Mouse (Mus musculus) neural tube, embryonic 12.5 days (tissue): ENCODE results near the gene Msi2. TPM values are rescaled to one million over a fixed set of nuclear protein-coding genes. Genes with fewer than 3 reads are reported as not detected.

Experiments
- ATAC-seq: fragments of 200-750 bp; cut with Nextera tagmentation; 2 replicates; pipeline ENCODE4 v1.8.0; 2017; ENCODE audit warnings: low read depth, mild to moderate bottlenecking, moderate TSS enrichment, moderate library complexity; ENCODE audit not compliant: low FRiP score
- H3K27ac ChIP-seq: fragments of 300-500 bp; sonication (generic); 2 replicates; pipeline ENCODE4 v1.5.1; 2016
- H3K27me3 ChIP-seq: fragments of 300-500 bp; sonication (generic); replicated peaks from 2 replicates; pipeline ENCODE4 v1.6.1; 2016; ENCODE audit warnings: mild to moderate bottlenecking
- H3K36me3 ChIP-seq: fragments of 300-500 bp; sonication (generic); 2 replicates; pipeline ENCODE4 v1.6.1; 2016; ENCODE audit warnings: mild to moderate bottlenecking
- H3K4me1 ChIP-seq: fragments of 300-500 bp; sonication (generic); 2 replicates; pipeline ENCODE4 v1.6.1; 2016
- H3K4me2 ChIP-seq: fragments of 300-500 bp; sonication (generic); replicated peaks from 2 replicates; pipeline ENCODE4 v1.6.1; 2016; ENCODE audit warnings: mild to moderate bottlenecking
- H3K4me3 ChIP-seq: fragments of 300-500 bp; sonication (generic); 2 replicates; pipeline ENCODE4 v1.5.1; 2016
- H3K9ac ChIP-seq: fragments of 300-500 bp; sonication (generic); 2 replicates; pipeline ENCODE4 v1.6.1; 2016; ENCODE audit warnings: mild to moderate bottlenecking
- H3K9me3 ChIP-seq: fragments of 300-500 bp; sonication (generic); 2 replicates; pipeline ENCODE4 v1.6.1; 2016; ENCODE audit warnings: mild to moderate bottlenecking
- WGBS: fragments of 180-500 bp; shearing (Covaris S2); methylation state at CpG from one replicate; pipeline ENCODE4 v1.1.7; 2016; 5-methylcytosine and 5-hydroxymethylcytosine counted together
- polyA plus RNA-seq: library from polyadenylated mRNA; unstranded; fragments of >200 nt; fragmentation: Nextera tagmentation; extraction: Ambion mirVana; gene quantifications from 2 replicates; pipeline ENCODE4 v1.2.1, GENCODE M21; 2016

The Msi2 gene
- polyA plus RNA-seq, 1 experiment from 2014 or later = 27.9 TPM

GRCm38 (mm10) chr11:88550083-88550907 lies 168.0 kb downstream of the Msi2 start:
- no peak for ATAC-seq
- Histone ChIP-seq H3K9me3 (no peaks in the 10 kb centered on the region), H3K36me3 (no peaks in the 10 kb centered on the region), H3K27ac (0 out of 2 replicates have a peak overlapping the region, but pooled peaks have one; percentile 32), H3K4me3 (no peak overlapping the region), H3K27me3 (no peaks in the 10 kb centered on the region), H3K9ac (no peak overlapping the region), H3K4me2 (no peak overlapping the region), H3K4me1 (peaks cover 84% of the 10 kb centered on the region)
- 61% methylated on average over 6 of the region's 6 CpGs for WGBS

DNA sequence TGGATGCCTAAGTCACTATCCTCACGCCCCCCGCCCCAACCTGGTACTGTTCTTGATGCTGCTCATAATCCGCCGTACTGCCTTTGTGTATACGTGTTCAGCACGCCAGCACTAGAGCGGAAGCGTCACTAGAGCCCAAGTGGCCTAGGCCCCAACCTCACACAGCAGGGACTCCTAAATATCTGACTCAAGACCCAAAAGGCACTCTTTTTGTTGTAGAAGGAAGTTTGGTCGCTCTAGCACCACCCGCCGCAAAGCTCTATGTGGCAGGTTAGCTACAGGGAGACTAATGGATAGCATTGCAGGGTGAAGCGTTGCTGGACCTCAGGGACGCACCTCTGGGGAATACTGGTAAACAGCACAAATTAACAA lies 168.8 kb downstream of the Msi2 start:
- H3K27me3 ChIP-seq = no peaks in the 10 kb centered on the region
- no peak overlapping the region for H3K27ac ChIP-seq
- peaks cover 77% of the 10 kb centered on the region for H3K4me1 ChIP-seq
- H3K36me3 ChIP-seq = no peaks in the 10 kb centered on the region
- no peak overlapping the region for H3K4me2 ChIP-seq
- H3K4me3 ChIP-seq = no peak overlapping the region
- no peaks in the 10 kb centered on the region for H3K9me3 ChIP-seq
- ATAC-seq = no peak
- WGBS = 77% methylated on average over 13 of the region's 13 CpGs
- no peak overlapping the region for H3K9ac ChIP-seq

DNA sequence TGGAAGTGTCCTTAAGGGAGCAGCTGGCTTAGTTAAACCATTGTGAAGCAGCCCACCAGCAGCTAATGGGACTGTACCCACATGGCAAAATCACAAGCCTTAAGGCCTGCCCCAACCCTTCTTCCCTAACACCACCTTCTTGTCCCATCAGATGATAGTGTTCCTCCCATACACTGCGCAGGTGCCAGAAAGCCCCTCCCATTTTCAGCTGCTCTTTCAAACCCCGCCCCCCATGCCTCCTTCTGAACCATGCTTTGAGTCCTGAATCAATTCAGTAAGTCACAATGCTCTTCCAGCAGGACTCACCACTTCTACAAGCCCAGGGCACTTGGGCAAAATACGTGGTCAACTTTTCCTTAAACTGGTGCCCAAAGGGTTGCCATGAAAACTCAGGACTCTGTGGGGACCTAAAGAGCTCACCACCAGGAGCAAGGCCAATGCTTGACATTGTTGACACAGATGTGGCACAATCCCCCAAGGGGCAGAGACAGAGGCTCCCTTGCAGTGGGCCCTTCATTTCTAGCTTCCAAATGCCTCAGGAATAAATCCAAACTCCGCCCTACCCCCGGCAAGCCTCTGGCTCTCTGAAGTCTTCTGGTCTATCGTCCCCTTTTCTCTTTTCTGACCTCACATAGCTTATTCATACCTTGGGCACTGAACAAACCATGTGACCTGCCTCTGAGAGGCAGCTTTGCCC lies 169.3 kb downstream of the Msi2 start:
- Histone ChIP-seq H3K4me2 (no peak overlapping the region), H3K4me1 (peaks cover 74% of the 10 kb centered on the region), H3K4me3 (no peak overlapping the region), H3K9me3 (no peaks in the 10 kb centered on the region), H3K27me3 (no peaks in the 10 kb centered on the region), H3K27ac (no peak overlapping the region), H3K9ac (no peak overlapping the region), H3K36me3 (no peaks in the 10 kb centered on the region)
- ATAC-seq = no peak
- WGBS = 73% methylated on average over 6 of the region's 6 CpGs

DNA sequence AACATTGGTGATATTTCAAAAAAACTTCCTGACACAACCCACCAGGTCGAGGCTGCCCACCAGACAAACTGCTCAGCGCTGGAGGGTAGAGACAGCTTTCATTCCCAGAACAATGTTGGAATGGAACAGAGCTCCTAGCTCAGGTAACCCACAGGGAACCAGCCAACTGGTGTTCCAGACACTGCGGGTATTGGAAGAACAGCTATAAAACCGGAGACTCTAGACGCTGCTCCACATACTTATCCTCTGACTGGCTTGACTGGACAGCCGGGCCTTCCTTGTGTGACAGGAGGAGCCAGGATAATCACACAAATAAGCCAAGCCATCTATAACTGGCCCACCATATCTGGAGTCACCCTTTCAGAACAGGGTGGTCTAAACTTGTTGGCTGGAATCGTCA lies 169.9 kb downstream of the Msi2 start:
- Histone ChIP-seq H3K27me3 (no peaks in the 10 kb centered on the region), H3K27ac (no peak overlapping the region), H3K9me3 (no peaks in the 10 kb centered on the region), H3K36me3 (no peaks in the 10 kb centered on the region), H3K4me3 (no peak overlapping the region), H3K4me2 (no peak overlapping the region), H3K9ac (no peak overlapping the region), H3K4me1 (peaks cover 74% of the 10 kb centered on the region)
- 71% methylated on average over 7 of the region's 7 CpGs for WGBS
- ATAC-seq = no peak

DNA sequence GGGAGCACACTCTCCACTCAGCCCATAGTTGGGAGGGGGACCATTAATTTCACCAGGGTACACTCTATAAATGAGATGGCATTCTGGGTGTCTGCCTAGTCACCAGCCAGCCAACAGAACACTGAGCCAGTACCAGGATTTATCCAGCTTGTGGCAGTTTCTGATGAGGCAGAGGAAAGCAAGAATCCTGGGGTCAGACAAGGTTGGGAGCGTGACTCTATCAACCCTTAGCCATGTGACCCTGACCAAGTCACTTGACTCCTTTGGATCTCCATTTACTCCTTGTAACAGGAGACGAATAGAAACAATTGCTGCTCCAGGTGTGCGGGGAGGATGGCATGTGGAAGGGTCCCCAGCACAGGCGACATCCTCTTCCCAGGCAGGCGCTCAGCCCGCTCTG lies 174.5 kb downstream of the Msi2 start:
- WGBS = 89% methylated on average over 6 of the region's 6 CpGs
- no peak for ATAC-seq

DNA sequence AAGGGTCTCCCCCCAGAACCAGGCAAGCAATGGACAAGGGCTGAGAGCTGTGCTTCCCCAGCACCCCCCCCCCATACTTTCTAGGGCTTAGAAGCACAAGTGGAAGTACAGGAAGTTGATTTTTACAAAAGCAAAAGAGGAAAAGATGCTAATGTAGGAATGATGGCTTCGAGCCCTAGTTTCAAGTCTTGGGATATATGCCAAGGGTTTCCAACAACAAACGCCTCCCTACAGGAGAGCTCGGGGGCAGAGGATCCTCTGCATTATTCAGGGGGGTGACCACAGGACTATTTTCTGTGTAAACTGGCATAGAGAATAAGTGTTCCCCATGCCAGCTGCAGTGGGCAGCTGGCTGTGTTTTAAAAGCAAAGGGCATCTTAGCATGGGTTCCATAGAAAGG lies 175.5 kb downstream of the Msi2 start:
- Histone ChIP-seq H3K36me3 (no peaks in the 10 kb centered on the region), H3K9ac (no peak overlapping the region), H3K9me3 (no peaks in the 10 kb centered on the region), H3K27me3 (no peaks in the 10 kb centered on the region), H3K4me3 (no peak overlapping the region), H3K4me2 (no peak overlapping the region), H3K4me1 (peaks cover 72% of the 10 kb centered on the region), H3K27ac (no peak overlapping the region)
- ATAC-seq = no peak
- 70% methylated on average over 3 of the region's 3 CpGs for WGBS

More for the DNA sequence above, 174.5 kb downstream of the Msi2 start:
- H3K27ac ChIP-seq = no peak overlapping the region
- no peak overlapping the region for H3K4me3 ChIP-seq
- H3K36me3 ChIP-seq = no peaks in the 10 kb centered on the region
- peaks cover 71% of the 10 kb centered on the region for H3K4me1 ChIP-seq
- no peak overlapping the region for H3K4me2 ChIP-seq
- H3K27me3 ChIP-seq = no peaks in the 10 kb centered on the region
- no peak overlapping the region for H3K9ac ChIP-seq
- no peaks in the 10 kb centered on the region for H3K9me3 ChIP-seq

GRCm38 (mm10) chr11:88541666-88542639 lies 176.4 kb downstream of the Msi2 start:
- Histone ChIP-seq H3K9me3 (no peaks in the 10 kb centered on the region), H3K27me3 (no peaks in the 10 kb centered on the region), H3K27ac (no peak overlapping the region), H3K4me2 (no peak overlapping the region), H3K36me3 (no peaks in the 10 kb centered on the region), H3K4me1 (peaks cover 72% of the 10 kb centered on the region), H3K4me3 (no peak overlapping the region), H3K9ac (no peak overlapping the region)
- ATAC-seq = no peak
- 89% methylated on average over 15 of the region's 15 CpGs for WGBS

- Histone ChIP-seq H3K9me3 (no peaks in the 10 kb centered on the region), H3K27me3 (no peaks in the 10 kb centered on the region), H3K4me2 (no peak overlapping the region), H3K4me1 (peaks cover 90% of the 10 kb centered on the region), H3K4me3 (no peak overlapping the region), H3K9ac (no peak overlapping the region), H3K36me3 (no peaks in the 10 kb centered on the region), H3K27ac (no peak overlapping the region)
- no peak for ATAC-seq
- 32% methylated on average over 8 of the region's 8 CpGs for WGBS
These were observed 178.5 kb downstream of the Msi2 start for GRCm38 (mm10) chr11:88539637-88540478.

GRCm38 (mm10) chr11:88538710-88539340 lies 179.5 kb downstream of the Msi2 start:
- no peaks in the 10 kb centered on the region for H3K27me3 ChIP-seq
- WGBS = 74% methylated on average over 13 of the region's 13 CpGs
- H3K36me3 ChIP-seq = no peaks in the 10 kb centered on the region
- 0 out of 2 replicates have a peak, but pooled peaks have one; percentile 6 for ATAC-seq
- H3K4me3 ChIP-seq = no peak overlapping the region
- H3K4me1 ChIP-seq = peaks cover 95% of the 10 kb centered on the region
- H3K4me2 ChIP-seq = no peak overlapping the region
- H3K9ac ChIP-seq = no peak overlapping the region
- no peak overlapping the region for H3K27ac ChIP-seq
- H3K9me3 ChIP-seq = no peaks in the 10 kb centered on the region

- 0 out of 2 replicates have a peak overlapping the region, but pooled peaks have one; percentile 18 for H3K9ac ChIP-seq
- no peak overlapping the region for H3K4me3 ChIP-seq
- no peak overlapping the region for H3K27ac ChIP-seq
- 51% methylated on average over 7 of the region's 7 CpGs for WGBS
- peaks cover 84% of the 10 kb centered on the region for H3K4me1 ChIP-seq
- H3K4me2 ChIP-seq = no peak overlapping the region
- ATAC-seq = no peak
- no peaks in the 10 kb centered on the region for H3K36me3 ChIP-seq
- no peaks in the 10 kb centered on the region for H3K27me3 ChIP-seq
- no peaks in the 10 kb centered on the region for H3K9me3 ChIP-seq
These were observed 181.0 kb downstream of the Msi2 start for GRCm38 (mm10) chr11:88537344-88537743.

GRCm38 (mm10) chr11:88536861-88537260 lies 181.5 kb downstream of the Msi2 start:
- no peak overlapping the region for H3K9ac ChIP-seq
- H3K4me3 ChIP-seq = no peak overlapping the region
- H3K9me3 ChIP-seq = no peaks in the 10 kb centered on the region
- no peak overlapping the region for H3K27ac ChIP-seq
- no peaks in the 10 kb centered on the region for H3K36me3 ChIP-seq
- peaks cover 79% of the 10 kb centered on the region for H3K4me1 ChIP-seq
- H3K27me3 ChIP-seq = no peaks in the 10 kb centered on the region
- 95% methylated on average over 2 of the region's 2 CpGs for WGBS
- ATAC-seq = no peak
- H3K4me2 ChIP-seq = no peak overlapping the region
